Mouse (Mus musculus): ENCODE data around the gene Sirt5. TPM values are rescaled to one million over a fixed set of nuclear protein-coding genes. Genes with fewer than 3 reads are reported as not detected.

Gene Sirt5
- polyA plus RNA-seq, 1 experiment = 14.8 TPM

- TF ChIP-seq CTCF (conservative IDR thresholded peaks at IDR 0.05; ENCODE audit: insufficient read depth, insufficient read length, low read depth, low read length) (no peak), POLR2A (IDR thresholded peaks at IDR 0.05; ENCODE audit: low read depth, low read length) (no peak)
- Histone ChIP-seq H3K36me3 (ENCODE audit: control insufficient read depth, insufficient read depth, low read length) (peaks cover 5% of the 10 kb centered on the region), H3K27me3 (replicated peaks; ENCODE audit: control insufficient read depth, insufficient read depth, low read length) (no peaks in the 10 kb centered on the region), H3K4me3 (ENCODE audit: insufficient read depth, low read depth, low read length) (no peak overlapping the region), H3K27ac (ENCODE audit: insufficient read depth, low read depth, low read length) (no peak overlapping the region), H3K4me1 (ENCODE audit: control insufficient read depth, insufficient read depth, low read length) (no peaks in the 10 kb centered on the region)
- DNase-seq = no peak
- 88% methylated on average over 7 of the region's 7 CpGs for WGBS
Measured at GRCm38 (mm10) chr13:43412311-43412710, 47.0 kb downstream of the Sirt5 start.

GRCm38 (mm10) chr13:43413611-43414010 is 48.3 kb downstream of the Sirt5 start:
- no peak overlapping the region for H3K27ac ChIP-seq (ENCODE audit: insufficient read depth, low read depth, low read length)
- H3K36me3 ChIP-seq (ENCODE audit: control insufficient read depth, insufficient read depth, low read length) = peaks cover 7% of the 10 kb centered on the region
- H3K4me3 ChIP-seq (ENCODE audit: insufficient read depth, low read depth, low read length) = no peak overlapping the region
- 78% methylated on average over 2 of the region's 2 CpGs for WGBS
- peak; percentile 56 for DNase-seq
- H3K4me1 ChIP-seq (ENCODE audit: control insufficient read depth, insufficient read depth, low read length) = no peaks in the 10 kb centered on the region
- H3K27me3 ChIP-seq (replicated peaks; ENCODE audit: control insufficient read depth, insufficient read depth, low read length) = no peaks in the 10 kb centered on the region
- no peak for TF ChIP-seq CTCF (conservative IDR thresholded peaks at IDR 0.05; ENCODE audit: insufficient read depth, insufficient read length, low read depth, low read length)
- no peak for TF ChIP-seq POLR2A (IDR thresholded peaks at IDR 0.05; ENCODE audit: low read depth, low read length)

- WGBS = 78% methylated on average over 1 of the region's 1 CpGs
- TF ChIP-seq POLR2A (IDR thresholded peaks at IDR 0.05; ENCODE audit: low read depth, low read length) (no peak), CTCF (conservative IDR thresholded peaks at IDR 0.05; ENCODE audit: insufficient read depth, insufficient read length, low read depth, low read length) (no peak)
- Histone ChIP-seq H3K4me3 (ENCODE audit: insufficient read depth, low read depth, low read length) (no peak overlapping the region), H3K4me1 (ENCODE audit: control insufficient read depth, insufficient read depth, low read length) (no peaks in the 10 kb centered on the region), H3K36me3 (ENCODE audit: control insufficient read depth, insufficient read depth, low read length) (peaks cover 8% of the 10 kb centered on the region; the same call in 1 of the 2 replicates), H3K27ac (ENCODE audit: insufficient read depth, low read depth, low read length) (no peak overlapping the region), H3K27me3 (replicated peaks; ENCODE audit: control insufficient read depth, insufficient read depth, low read length) (no peaks in the 10 kb centered on the region)
- DNase-seq = no peak
Measured at GRCm38 (mm10) chr13:43415249-43415648, 50.0 kb downstream of the Sirt5 start.

GRCm38 (mm10) chr13:43428436-43428835 is 63.1 kb downstream of the Sirt5 start:
- WGBS = 90% methylated on average over 4 of the region's 4 CpGs
- Histone ChIP-seq H3K4me3 (ENCODE audit: insufficient read depth, low read depth, low read length) (no peak overlapping the region), H3K27me3 (replicated peaks; ENCODE audit: control insufficient read depth, insufficient read depth, low read length) (no peaks in the 10 kb centered on the region), H3K36me3 (ENCODE audit: control insufficient read depth, insufficient read depth, low read length) (no peaks in the 10 kb centered on the region; the same call in 1 of the 2 replicates), H3K27ac (ENCODE audit: insufficient read depth, low read depth, low read length) (no peak overlapping the region), H3K4me1 (ENCODE audit: control insufficient read depth, insufficient read depth, low read length) (no peaks in the 10 kb centered on the region)
- no peak for TF ChIP-seq CTCF (conservative IDR thresholded peaks at IDR 0.05; ENCODE audit: insufficient read depth, insufficient read length, low read depth, low read length)
- no peak for TF ChIP-seq POLR2A (IDR thresholded peaks at IDR 0.05; ENCODE audit: low read depth, low read length)
- no peak for DNase-seq

GRCm38 (mm10) chr13:43433395-43433794 is 68.1 kb downstream of the Sirt5 start:
- WGBS = 74% methylated on average over 2 of the region's 2 CpGs
- Histone ChIP-seq H3K4me1 (ENCODE audit: control insufficient read depth, insufficient read depth, low read length) (peaks cover 7% of the 10 kb centered on the region; the same call in 1 of the 2 replicates), H3K27me3 (replicated peaks; ENCODE audit: control insufficient read depth, insufficient read depth, low read length) (no peaks in the 10 kb centered on the region), H3K36me3 (ENCODE audit: control insufficient read depth, insufficient read depth, low read length) (no peaks in the 10 kb centered on the region; the same call in 1 of the 2 replicates), H3K27ac (ENCODE audit: insufficient read depth, low read depth, low read length) (no peak overlapping the region), H3K4me3 (ENCODE audit: insufficient read depth, low read depth, low read length) (no peak overlapping the region)
- DNase-seq = no peak
- TF ChIP-seq CTCF (conservative IDR thresholded peaks at IDR 0.05; ENCODE audit: insufficient read depth, insufficient read length, low read depth, low read length) = no peak
- no peak for TF ChIP-seq POLR2A (IDR thresholded peaks at IDR 0.05; ENCODE audit: low read depth, low read length)

GRCm38 (mm10) chr13:43440376-43440775 is 75.1 kb downstream of the Sirt5 start:
- Histone ChIP-seq H3K4me3 (ENCODE audit: insufficient read depth, low read depth, low read length) (no peak overlapping the region), H3K27ac (ENCODE audit: insufficient read depth, low read depth, low read length) (no peak overlapping the region), H3K4me1 (ENCODE audit: control insufficient read depth, insufficient read depth, low read length) (peaks cover 13% of the 10 kb centered on the region; the same call in 1 of the 2 replicates), H3K36me3 (ENCODE audit: control insufficient read depth, insufficient read depth, low read length) (no peaks in the 10 kb centered on the region), H3K27me3 (replicated peaks; ENCODE audit: control insufficient read depth, insufficient read depth, low read length) (no peaks in the 10 kb centered on the region)
- TF ChIP-seq CTCF (conservative IDR thresholded peaks at IDR 0.05; ENCODE audit: insufficient read depth, insufficient read length, low read depth, low read length) (no peak), POLR2A (IDR thresholded peaks at IDR 0.05; ENCODE audit: low read depth, low read length) (no peak)
- no peak for DNase-seq
- WGBS = 97% methylated on average over 1 of the region's 1 CpGs

GRCm38 (mm10) chr13:43442551-43442950 is 77.3 kb downstream of the Sirt5 start:
- WGBS = 74% methylated on average over 1 of the region's 1 CpGs
- Histone ChIP-seq H3K4me1 (ENCODE audit: control insufficient read depth, insufficient read depth, low read length) (peaks cover 18% of the 10 kb centered on the region; the same call in 1 of the 2 replicates), H3K27me3 (replicated peaks; ENCODE audit: control insufficient read depth, insufficient read depth, low read length) (no peaks in the 10 kb centered on the region), H3K36me3 (ENCODE audit: control insufficient read depth, insufficient read depth, low read length) (no peaks in the 10 kb centered on the region), H3K27ac (ENCODE audit: insufficient read depth, low read depth, low read length) (no peak overlapping the region), H3K4me3 (ENCODE audit: insufficient read depth, low read depth, low read length) (no peak overlapping the region)
- no peak for DNase-seq
- TF ChIP-seq POLR2A (IDR thresholded peaks at IDR 0.05; ENCODE audit: low read depth, low read length) (no peak), CTCF (conservative IDR thresholded peaks at IDR 0.05; ENCODE audit: insufficient read depth, insufficient read length, low read depth, low read length) (no peak)
